Mouse (Mus musculus) stomach, embryonic 16.5 days (tissue): ENCODE measurements around the gene Six4. TPM values are rescaled to one million over a fixed set of nuclear protein-coding genes. Genes with fewer than 3 reads are reported as not detected.
"Not testable (repeated sequence)": the region's sequence is repeated elsewhere in the genome, so short reads cannot be mapped to it uniquely, and the experiment has no call there.

Experiments
- ATAC-seq: fragments of 200-750 bp; cut with Nextera tagmentation; 2 replicates; pipeline ENCODE4 v1.8.0; 2017; ENCODE audit warnings: moderate number of reproducible peaks, moderate TSS enrichment; ENCODE audit not compliant: insufficient read depth, low FRiP score
- H3K27ac ChIP-seq: fragments of 300-500 bp; sonication (generic); 2 replicates; pipeline ENCODE4 v1.5.1; 2014; ENCODE audit warnings: low read length
- H3K27me3 ChIP-seq: fragments of 300-500 bp; sonication (generic); 2 replicates; pipeline ENCODE4 v1.6.1; 2014; ENCODE audit warnings: low read length, control low read depth, mixed read lengths; ENCODE audit not compliant: control insufficient read depth, insufficient read depth
- H3K36me3 ChIP-seq: fragments of 300-500 bp; sonication (generic); 2 replicates; pipeline ENCODE4 v1.6.1; 2014; ENCODE audit warnings: low read length; ENCODE audit not compliant: control insufficient read depth, insufficient read depth
- H3K4me1 ChIP-seq: fragments of 300-500 bp; sonication (generic); 2 replicates; pipeline ENCODE4 v1.6.1; 2014; ENCODE audit warnings: low read length, control low read depth, mixed read lengths; ENCODE audit not compliant: control insufficient read depth, insufficient read depth
- H3K4me2 ChIP-seq: fragments of 300-500 bp; sonication (generic); 2 replicates; pipeline ENCODE4 v1.6.1; 2014; ENCODE audit warnings: low read depth, low read length, mixed read lengths
- H3K4me3 ChIP-seq: fragments of 300-500 bp; sonication (generic); replicated peaks from 2 replicates; pipeline ENCODE4 v1.5.1; 2014; ENCODE audit warnings: mild to moderate bottlenecking, low read length
- H3K9ac ChIP-seq: fragments of 300-500 bp; sonication (generic); 2 replicates; pipeline ENCODE4 v1.6.1; 2014; ENCODE audit warnings: low read length
- H3K9me3 ChIP-seq: fragments of 300-500 bp; sonication (generic); replicated peaks from 2 replicates; pipeline ENCODE4 v1.6.1; 2016; ENCODE audit warnings: low read length, control low read depth; ENCODE audit not compliant: control insufficient read depth
- WGBS: fragments of 180-500 bp; shearing (Covaris S2); extraction: QIAGEN DNeasy Blood & Tissue Kit; methylation state at CpG from one replicate; pipeline ENCODE4 v1.1.7; 2014; 5-methylcytosine and 5-hydroxymethylcytosine counted together
- polyA plus RNA-seq: library from polyadenylated mRNA; unstranded; fragments of >200 nt; fragmentation: Nextera tagmentation; extraction: Ambion mirVana; gene quantifications from 2 replicates; pipeline ENCODE4 v1.2.1, GENCODE M21; 2015

Six4 gene
- polyA plus RNA-seq, 1 experiment from 2014 or later: 0.56 TPM

DNA sequence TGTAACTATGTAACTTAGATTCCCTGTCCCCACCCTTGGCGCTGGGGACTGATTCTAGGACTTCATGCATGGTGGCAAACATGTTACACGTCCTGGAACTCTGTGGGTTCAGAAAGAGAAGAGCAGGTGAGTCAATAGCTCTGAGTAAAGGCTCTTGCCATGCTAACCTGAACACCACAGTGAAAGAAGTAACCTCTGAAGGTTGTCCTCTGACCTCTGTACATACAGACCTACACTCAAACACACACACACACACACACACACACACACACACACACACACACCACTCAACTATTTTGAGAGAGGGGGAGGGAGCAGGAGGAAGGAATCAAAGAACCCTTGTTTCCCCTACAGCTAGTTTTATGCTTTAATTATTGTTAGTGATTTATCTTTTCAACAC is 19.1 kb downstream of the Six4 start:
- Histone ChIP-seq H3K4me3 (no peak overlapping the region), H3K4me2 (no peak overlapping the region), H3K9me3 (no peaks in the 10 kb centered on the region), H3K36me3 (no peaks in the 10 kb centered on the region), H3K9ac (no peak overlapping the region), H3K27ac (no peak overlapping the region), H3K4me1 (no peaks in the 10 kb centered on the region), H3K27me3 (peaks cover 4% of the 10 kb centered on the region; the same call in 1 of the 2 replicates)
- ATAC-seq: no peak
- WGBS: 76% methylated on average over 2 of the region's 2 CpGs

- H3K4me3 ChIP-seq: no peak overlapping the region
Measured at GRCm38 (mm10) chr12:73090672-73091335, 22.5 kb downstream of the Six4 start.

DNA sequence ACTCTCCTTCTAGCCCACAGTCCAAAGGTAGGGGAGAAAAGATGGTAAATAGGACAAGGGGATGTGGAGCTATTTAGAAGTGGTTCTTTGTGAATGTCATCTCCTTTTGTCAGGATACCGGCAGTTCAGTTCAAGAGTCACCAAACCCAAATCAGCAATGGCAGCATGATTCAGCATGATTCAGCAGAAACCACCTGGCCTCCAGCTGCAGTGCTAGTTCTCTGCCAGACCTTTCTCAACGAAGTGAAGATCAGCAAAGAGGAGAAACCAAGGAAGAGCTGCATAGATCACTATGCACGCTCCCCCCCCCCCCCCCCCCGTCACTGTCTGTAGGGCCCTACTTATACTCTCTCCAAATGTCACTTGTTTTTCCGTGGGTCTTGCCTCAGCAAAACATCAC is 24.3 kb downstream of the Six4 start:
- Histone ChIP-seq H3K27ac (no peak overlapping the region), H3K9me3 (no peaks in the 10 kb centered on the region), H3K27me3 (peaks cover 9% of the 10 kb centered on the region; the same call in 1 of the 2 replicates), H3K4me3 (no peak overlapping the region), H3K9ac (no peak overlapping the region), H3K4me2 (no peak overlapping the region), H3K36me3 (no peaks in the 10 kb centered on the region), H3K4me1 (no peaks in the 10 kb centered on the region)
- 59% methylated on average over 5 of the region's 5 CpGs for WGBS
- no peak for ATAC-seq

More at GRCm38 (mm10) chr12:73090672-73091335, 22.5 kb downstream of the Six4 start:
- Histone ChIP-seq H3K9ac (no peak overlapping the region), H3K9me3 (no peaks in the 10 kb centered on the region), H3K27me3 (peaks cover 9% of the 10 kb centered on the region; the same call in 1 of the 2 replicates), H3K27ac (no peak overlapping the region), H3K4me1 (no peaks in the 10 kb centered on the region), H3K36me3 (no peaks in the 10 kb centered on the region), H3K4me2 (no peak overlapping the region)
- WGBS: 35% methylated on average over 7 of the region's 7 CpGs
- peak; percentile 73; the same call in 1 of the 2 replicates for ATAC-seq

DNA sequence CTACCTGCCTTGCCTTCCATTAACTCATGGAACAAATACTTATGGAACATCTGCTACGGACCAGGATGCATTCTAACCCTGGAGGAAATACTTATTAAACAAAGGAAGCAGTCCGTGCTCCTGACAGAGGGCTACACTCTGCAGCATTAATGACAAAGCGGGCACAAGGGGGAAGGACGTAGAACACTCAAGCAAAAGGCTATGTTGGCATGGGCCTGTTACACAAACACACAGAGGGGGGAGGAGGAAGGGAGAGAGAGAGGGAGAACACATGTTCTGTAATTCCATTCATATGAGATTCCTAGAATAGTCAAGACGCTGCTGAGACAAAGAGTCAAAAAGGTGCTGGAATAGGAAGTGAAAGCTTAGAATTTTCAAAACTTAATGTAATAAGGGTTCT is 24.8 kb downstream of the Six4 start:
- Histone ChIP-seq H3K4me3 (no peak overlapping the region), H3K27me3 (peaks cover 9% of the 10 kb centered on the region; the same call in 1 of the 2 replicates), H3K27ac (no peak overlapping the region), H3K9me3 (no peaks in the 10 kb centered on the region), H3K9ac (no peak overlapping the region), H3K4me2 (no peak overlapping the region), H3K36me3 (no peaks in the 10 kb centered on the region), H3K4me1 (no peaks in the 10 kb centered on the region)
- no peak for ATAC-seq
- 69% methylated on average over 5 of the region's 5 CpGs for WGBS

GRCm38 (mm10) chr12:73087086-73087485 is 26.2 kb downstream of the Six4 start:
- Histone ChIP-seq H3K27ac (no peak overlapping the region), H3K4me3 (no peak overlapping the region), H3K4me1 (no peaks in the 10 kb centered on the region), H3K9me3 (no peaks in the 10 kb centered on the region), H3K9ac (no peak overlapping the region), H3K27me3 (peaks cover 5% of the 10 kb centered on the region; the same call in 1 of the 2 replicates), H3K4me2 (no peak overlapping the region), H3K36me3 (no peaks in the 10 kb centered on the region)
- 89% methylated on average over 7 of the region's 7 CpGs for WGBS
- ATAC-seq: no peak

GRCm38 (mm10) chr12:73085739-73086630 is 27.3 kb downstream of the Six4 start:
- H3K4me1 ChIP-seq: no peaks in the 10 kb centered on the region
- WGBS: 29% methylated on average over 11 of the region's 11 CpGs
- H3K9me3 ChIP-seq: no peaks in the 10 kb centered on the region
- H3K4me2 ChIP-seq: no peak overlapping the region
- H3K4me3 ChIP-seq: no peak overlapping the region
- no peaks in the 10 kb centered on the region for H3K36me3 ChIP-seq
- ATAC-seq: no peak
- H3K9ac ChIP-seq: no peak overlapping the region
- no peak overlapping the region for H3K27ac ChIP-seq
- H3K27me3 ChIP-seq: 0 out of 2 replicates have a peak, but pooled peaks cover 5% of the 10 kb centered on the region

- ATAC-seq: no peak
- Histone ChIP-seq H3K27ac (no peak overlapping the region), H3K36me3 (no peaks in the 10 kb centered on the region), H3K4me1 (no peaks in the 10 kb centered on the region), H3K9me3 (no peaks in the 10 kb centered on the region), H3K9ac (no peak overlapping the region), H3K27me3 (0 out of 2 replicates have a peak, but pooled peaks cover 5% of the 10 kb centered on the region), H3K4me2 (no peak overlapping the region), H3K4me3 (no peak overlapping the region)
- 68% methylated on average over 4 of the region's 4 CpGs for WGBS
Measured at GRCm38 (mm10) chr12:73083773-73084172, 29.5 kb downstream of the Six4 start.

- not testable (repeated sequence) for H3K27me3 ChIP-seq, H3K4me3 ChIP-seq, H3K9ac ChIP-seq, H3K36me3 ChIP-seq, H3K9me3 ChIP-seq, ATAC-seq, H3K4me2 ChIP-seq, H3K27ac ChIP-seq, H3K4me1 ChIP-seq
- WGBS: 85% methylated on average over 4 of the region's 4 CpGs
Measured at GRCm38 (mm10) chr12:73081828-73082227, 31.4 kb downstream of the Six4 start.
